In the genomic region with DNA sequence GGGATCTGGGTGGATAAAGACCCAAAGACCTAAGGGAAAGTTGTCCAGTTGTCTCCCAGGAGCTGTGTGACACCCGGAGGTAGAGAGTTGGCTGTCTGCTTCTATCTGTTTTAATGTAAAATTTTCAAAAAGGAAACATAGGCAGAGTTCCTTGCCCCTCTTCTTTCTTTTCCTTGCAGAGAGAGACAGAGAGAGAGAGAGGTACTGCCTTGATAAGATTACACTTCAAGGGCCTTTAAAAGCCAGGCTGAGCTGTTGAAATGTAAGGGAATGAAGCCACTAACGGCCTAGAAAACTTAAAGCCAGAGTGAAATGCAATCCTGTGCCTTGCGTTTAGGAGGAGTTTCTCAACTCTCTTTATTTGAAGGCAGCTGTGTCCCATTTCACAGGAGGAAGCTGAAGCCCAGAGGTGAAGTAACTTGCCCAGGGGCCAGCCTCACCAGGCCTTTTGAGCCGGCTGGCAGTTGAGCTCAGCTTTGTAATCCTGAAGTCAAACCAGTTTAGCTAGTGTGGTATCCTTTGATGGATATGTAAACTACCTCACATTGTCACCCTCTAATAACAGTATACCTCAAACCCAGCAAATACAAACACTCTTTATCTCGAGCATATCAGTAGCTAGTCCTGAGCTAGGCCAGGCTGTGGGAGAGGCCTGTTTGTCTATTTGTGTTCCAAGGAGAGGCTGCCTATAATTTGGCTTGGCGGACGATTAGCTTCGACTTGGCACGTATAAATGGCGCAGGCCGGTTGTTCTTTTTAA, we compare ENCODE assay signal across 8 mouse cellular contexts. TPM values are rescaled to one million over a fixed set of nuclear protein-coding genes. Genes with fewer than 3 reads are reported as not detected.
A peak's percentile ranks its signal among the peaks of the same experiment; 100 is the strongest.
DNase-seq lines count a peak whose midpoint lies in the region; ATAC-seq lines count a peak whose summit lies in the region.

No protein-coding gene starts in this region.

- peaks cover 65% of the 10 kb centered on the region for H3K27me3 ChIP-seq in heart, embryonic 15.5 days
- 0 out of 2 replicates have a peak, but pooled peaks cover under 1% of the 10 kb centered on the region for H3K27me3 ChIP-seq in hindbrain, embryonic 10.5 days (ENCODE audit: insufficient read depth, poor library complexity, severe bottlenecking)

- intact Hi-C loops in gastrocnemius, postnatal 36 days (cut with DNase I): no loop called here

- no peak overlapping the region for H3K27ac ChIP-seq in heart, embryonic 15.5 days
- H3K27ac ChIP-seq in hindbrain, embryonic 10.5 days: 0 out of 2 replicates have a peak overlapping the region, but pooled peaks have one; percentile 8

- H3K4me3 ChIP-seq in heart, embryonic 15.5 days: no peak overlapping the region; the same call in 1 of the 2 replicates
- H3K4me3 ChIP-seq in hindbrain, embryonic 10.5 days: peak overlapping the region; percentile 77

- H3K4me2 ChIP-seq in heart, embryonic 15.5 days: peak overlapping the region; percentile 15; the same call in 1 of the 2 replicates

- ATAC-seq in heart, embryonic 15.5 days (replicated peaks; ENCODE audit: insufficient number of reproducible peaks, insufficient read depth, low FRiP score, low read depth): no peak

- H3K9ac ChIP-seq in heart, embryonic 15.5 days: no peak overlapping the region

- peaks cover 88% of the 10 kb centered on the region for H3K4me1 ChIP-seq in heart, embryonic 15.5 days (replicated peaks)
- H3K4me1 ChIP-seq in hindbrain, embryonic 10.5 days (replicated peaks): peaks cover 79% of the 10 kb centered on the region

- H3K36me3 ChIP-seq in heart, embryonic 15.5 days: no peaks in the 10 kb centered on the region
- H3K36me3 ChIP-seq in hindbrain, embryonic 10.5 days: peaks cover 58% of the 10 kb centered on the region

- no peak for DNase-seq in heart, adult 9 months (ENCODE audit: low spot score in 2 of 2)
- peak; percentile 44 for DNase-seq in Muller cell, postnatal 12 days (ENCODE audit: inconsistent ontology term)
- no peak for DNase-seq in hindbrain, embryonic 10.5 days (ENCODE audit: low spot score)
- DNase-seq in lung, postnatal 25 days (ENCODE audit: low spot score): peak; percentile 55
- DNase-seq in gastrocnemius, postnatal 36 days: no peak
- DNase-seq in cerebellum, adult 11 months: no peak
- no peak for DNase-seq in T-cell, adult 2 months (ENCODE audit: low spot score)

- no peaks in the 10 kb centered on the region for H3K9me3 ChIP-seq in heart, embryonic 15.5 days (replicated peaks)
- no peaks in the 10 kb centered on the region for H3K9me3 ChIP-seq in hindbrain, embryonic 10.5 days

- 65% methylated on average over 11 of the region's 11 CpGs for WGBS in heart, embryonic 15.5 days
- 59% methylated on average over 11 of the region's 11 CpGs for WGBS in hindbrain, embryonic 10.5 days

RNA-seq across cellular contexts. Expression of a gene that starts 3.8 kb away (rescaled TPM):
- 7.3 and 14.3 TPM in 2 replicates for polyA plus RNA-seq in heart, embryonic 15.5 days (2015; fragmentation: Nextera tagmentation; extraction: Ambion mirVana)
- 47.4 and 56.0 TPM in 2 replicates for polyA plus RNA-seq in hindbrain, embryonic 10.5 days (2016; fragmentation: Nextera tagmentation; extraction: Ambion mirVana)
- total RNA-seq in gastrocnemius, postnatal 36 days (2021): 1 to 10 TPM; 6.3 to 7.0 TPM

Comparison
In these comparisons a context has a peak if more than half of its experiments do, and no peak if none do; other contexts are left out.
1. DNase-seq: peak in Muller cell, postnatal 12 days (single experiment) and lung, postnatal 25 days (single experiment); none in heart, adult 9 months (0 of 2), hindbrain, embryonic 10.5 days (single experiment), gastrocnemius, postnatal 36 days (0 of 2), cerebellum, adult 11 months (single experiment) and T-cell, adult 2 months (single experiment).